Mouse (Mus musculus): ENCODE measurements around the gene Ctbp1. TPM values are rescaled to one million over a fixed set of nuclear protein-coding genes. Genes with fewer than 3 reads are reported as not detected.

The Ctbp1 gene
- polyA plus RNA-seq, 1 experiment from 2014 or later = 194 TPM

GRCm38 (mm10) chr5:33274085-33274952, 475 bp downstream of the Ctbp1 start:
- Histone ChIP-seq H3K4me3 (ENCODE audit: low read depth, low read length) (peak overlapping the region; percentile 86), H3K4me1 (ENCODE audit: insufficient read depth, low read depth, low read length) (peaks cover 15% of the 10 kb centered on the region), H3K27ac (ENCODE audit: low read length) (peak overlapping the region; percentile 97), H3K36me3 (ENCODE audit: insufficient read depth, low read length) (no peaks in the 10 kb centered on the region), H3K9me3 (ENCODE audit: low read length) (no peaks in the 10 kb centered on the region), H3K4me2 (replicated peaks; ENCODE audit: low read depth, low read length) (peak overlapping the region; percentile 75), H3K9ac (replicated peaks; ENCODE audit: low read depth) (peak overlapping the region; percentile 76), H3K27me3 (replicated peaks; ENCODE audit: insufficient read depth, low read length) (no peaks in the 10 kb centered on the region)
- ATAC-seq (peak; percentile 71), DNase-seq (ENCODE audit: low spot score) (peak; percentile 94)
- WGBS = under 1% methylated on average over 43 of the region's 97 CpGs
- TF ChIP-seq CTCF (IDR thresholded peaks at IDR 0.05) = peak; percentile 38
- TF ChIP-seq EP300 (IDR thresholded peaks at IDR 0.05) = no peak

GRCm38 (mm10) chr5:33273777-33274084, 1.1 kb downstream of the Ctbp1 start:
- Histone ChIP-seq H3K4me1 (ENCODE audit: insufficient read depth, low read depth, low read length) (peaks cover 15% of the 10 kb centered on the region), H3K4me2 (replicated peaks; ENCODE audit: low read depth, low read length) (peak overlapping the region; percentile 75), H3K9ac (replicated peaks; ENCODE audit: low read depth) (peak overlapping the region; percentile 76), H3K4me3 (ENCODE audit: low read depth, low read length) (peak overlapping the region; percentile 86), H3K9me3 (ENCODE audit: low read length) (no peaks in the 10 kb centered on the region), H3K27ac (ENCODE audit: low read length) (peak overlapping the region; percentile 97), H3K27me3 (replicated peaks; ENCODE audit: insufficient read depth, low read length) (no peaks in the 10 kb centered on the region), H3K36me3 (ENCODE audit: insufficient read depth, low read length) (peaks cover 4% of the 10 kb centered on the region; the same call in 1 of the 2 replicates)
- 3% methylated on average over 6 of the region's 6 CpGs for WGBS
- TF ChIP-seq EP300 (IDR thresholded peaks at IDR 0.05) (no peak), CTCF (IDR thresholded peaks at IDR 0.05) (no peak)
- ATAC-seq (no peak), DNase-seq (ENCODE audit: low spot score) (no peak)

- 50% methylated on average over 7 of the region's 7 CpGs for WGBS
Observed at GRCm38 (mm10) chr5:33272845-33273776, 1.7 kb downstream of the Ctbp1 start.

GRCm38 (mm10) chr5:33272146-33272545, 2.6 kb downstream of the Ctbp1 start:
- H3K9me3 ChIP-seq (ENCODE audit: low read length) = no peaks in the 10 kb centered on the region
- no peak overlapping the region for H3K27ac ChIP-seq (ENCODE audit: low read length)
- peaks cover 15% of the 10 kb centered on the region for H3K4me1 ChIP-seq (ENCODE audit: insufficient read depth, low read depth, low read length)
- H3K36me3 ChIP-seq (ENCODE audit: insufficient read depth, low read length) = peaks cover 18% of the 10 kb centered on the region
- no peak for ATAC-seq
- H3K4me2 ChIP-seq (replicated peaks; ENCODE audit: low read depth, low read length) = no peak overlapping the region
- no peaks in the 10 kb centered on the region for H3K27me3 ChIP-seq (replicated peaks; ENCODE audit: insufficient read depth, low read length)
- H3K4me3 ChIP-seq (ENCODE audit: low read depth, low read length) = no peak overlapping the region
- no peak overlapping the region for H3K9ac ChIP-seq (replicated peaks; ENCODE audit: low read depth)
- WGBS = 79% methylated on average over 7 of the region's 7 CpGs
- TF ChIP-seq CTCF (IDR thresholded peaks at IDR 0.05) = no peak
- no peak for TF ChIP-seq EP300 (IDR thresholded peaks at IDR 0.05)
- no peak for DNase-seq (ENCODE audit: low spot score)

More at GRCm38 (mm10) chr5:33272845-33273776, 1.7 kb downstream of the Ctbp1 start:
- Histone ChIP-seq H3K27me3 (replicated peaks; ENCODE audit: insufficient read depth, low read length) (no peaks in the 10 kb centered on the region), H3K9ac (replicated peaks; ENCODE audit: low read depth) (peak overlapping the region; percentile 76; the same call in 1 of the 2 replicates), H3K36me3 (ENCODE audit: insufficient read depth, low read length) (peaks cover 10% of the 10 kb centered on the region), H3K4me3 (ENCODE audit: low read depth, low read length) (peak overlapping the region; percentile 86), H3K4me2 (replicated peaks; ENCODE audit: low read depth, low read length) (peak overlapping the region; percentile 75), H3K4me1 (ENCODE audit: insufficient read depth, low read depth, low read length) (peaks cover 15% of the 10 kb centered on the region), H3K27ac (ENCODE audit: low read length) (0 out of 2 replicates have a peak overlapping the region, but pooled peaks have one; percentile 97), H3K9me3 (ENCODE audit: low read length) (no peaks in the 10 kb centered on the region)
- TF ChIP-seq EP300 (IDR thresholded peaks at IDR 0.05) (no peak), CTCF (IDR thresholded peaks at IDR 0.05) (no peak)
- no peak for ATAC-seq
- peak; percentile 8 for DNase-seq (ENCODE audit: low spot score)

- 18% methylated on average over 5 of the region's 5 CpGs for WGBS
- TF ChIP-seq CTCF (IDR thresholded peaks at IDR 0.05) (peak; percentile 99), EP300 (IDR thresholded peaks at IDR 0.05) (no peak)
- Histone ChIP-seq H3K9ac (replicated peaks; ENCODE audit: low read depth) (no peak overlapping the region), H3K4me1 (ENCODE audit: insufficient read depth, low read depth, low read length) (peaks cover 15% of the 10 kb centered on the region), H3K9me3 (ENCODE audit: low read length) (no peaks in the 10 kb centered on the region), H3K4me3 (ENCODE audit: low read depth, low read length) (no peak overlapping the region), H3K36me3 (ENCODE audit: insufficient read depth, low read length) (peaks cover 33% of the 10 kb centered on the region), H3K27me3 (replicated peaks; ENCODE audit: insufficient read depth, low read length) (no peaks in the 10 kb centered on the region), H3K27ac (ENCODE audit: low read length) (no peak overlapping the region), H3K4me2 (replicated peaks; ENCODE audit: low read depth, low read length) (no peak overlapping the region)
- DNase-seq (ENCODE audit: low spot score) (peak; percentile 78), ATAC-seq (no peak)
Observed at GRCm38 (mm10) chr5:33270568-33270967, 4.2 kb downstream of the Ctbp1 start.

- ATAC-seq = no peak
- H3K36me3 ChIP-seq (ENCODE audit: insufficient read depth, low read length) = peaks cover 77% of the 10 kb centered on the region
- 72% methylated on average over 5 of the region's 5 CpGs for whole genome bisulfite sequencing
- no peak overlapping the region for H3K4me2 ChIP-seq (replicated peaks; ENCODE audit: low read depth, low read length)
- no peaks in the 10 kb centered on the region for H3K9me3 ChIP-seq (ENCODE audit: low read length)
- TF ChIP-seq EP300 (IDR thresholded peaks at IDR 0.05) (no peak), CTCF (IDR thresholded peaks at IDR 0.05) (no peak)
- H3K27ac ChIP-seq (ENCODE audit: low read length) = no peak overlapping the region
- H3K4me1 ChIP-seq (ENCODE audit: insufficient read depth, low read depth, low read length) = no peaks in the 10 kb centered on the region
- no peak overlapping the region for H3K9ac ChIP-seq (replicated peaks; ENCODE audit: low read depth)
- no peak for DNase-seq (ENCODE audit: low spot score)
- no peak overlapping the region for H3K4me3 ChIP-seq (ENCODE audit: low read depth, low read length)
- no peaks in the 10 kb centered on the region for H3K27me3 ChIP-seq (replicated peaks; ENCODE audit: insufficient read depth, low read length)
Observed at GRCm38 (mm10) chr5:33254416-33254815, 20.4 kb downstream of the Ctbp1 start.

Data from lung, postnatal 0 days (tissue).